Mouse (Mus musculus): ENCODE data around the gene Atoh7. TPM values are rescaled to one million over a fixed set of nuclear protein-coding genes. Genes with fewer than 3 reads are reported as not detected.

The Atoh7 gene
- polyA plus RNA-seq, 1 experiment from 2014 or later: 1.4 TPM

- WGBS: 33% methylated on average over 11 of the region's 11 CpGs
- Histone ChIP-seq H3K27me3 (ENCODE audit: control insufficient read depth, insufficient read depth, low read length) (no peaks in the 10 kb centered on the region), H3K4me2 (ENCODE audit: low read length) (no peak overlapping the region), H3K9ac (replicated peaks; ENCODE audit: low read length) (no peak overlapping the region), H3K36me3 (ENCODE audit: control insufficient read depth, insufficient read depth, low read length) (no peaks in the 10 kb centered on the region), H3K27ac (replicated peaks; ENCODE audit: low read depth, low read length) (no peak overlapping the region), H3K4me3 (replicated peaks; ENCODE audit: low read depth, low read length) (no peak overlapping the region), H3K9me3 (ENCODE audit: control insufficient read depth, low read length) (no peaks in the 10 kb centered on the region), H3K4me1 (ENCODE audit: control insufficient read depth, insufficient read depth, low read length) (no peaks in the 10 kb centered on the region)
- DNase-seq (peak; percentile 21), ATAC-seq (ENCODE audit: low FRiP score, low TSS enrichment) (no peak)
Measured at GRCm38 (mm10) chr10:63125343-63125742, 25.9 kb downstream of the Atoh7 start.

GRCm38 (mm10) chr10:63126116-63126515 lies 26.7 kb downstream of the Atoh7 start:
- DNase-seq: no peak
- no peaks in the 10 kb centered on the region for H3K36me3 ChIP-seq (ENCODE audit: control insufficient read depth, insufficient read depth, low read length)
- no peak overlapping the region for H3K4me3 ChIP-seq (replicated peaks; ENCODE audit: low read depth, low read length)
- 85% methylated on average over 4 of the region's 4 CpGs for WGBS
- H3K27ac ChIP-seq (replicated peaks; ENCODE audit: low read depth, low read length): no peak overlapping the region
- no peaks in the 10 kb centered on the region for H3K4me1 ChIP-seq (ENCODE audit: control insufficient read depth, insufficient read depth, low read length)
- H3K9me3 ChIP-seq (ENCODE audit: control insufficient read depth, low read length): no peaks in the 10 kb centered on the region
- no peaks in the 10 kb centered on the region for H3K27me3 ChIP-seq (ENCODE audit: control insufficient read depth, insufficient read depth, low read length)
- H3K4me2 ChIP-seq (ENCODE audit: low read length): no peak overlapping the region
- no peak overlapping the region for H3K9ac ChIP-seq (replicated peaks; ENCODE audit: low read length)
- ATAC-seq (ENCODE audit: low FRiP score, low TSS enrichment): no peak

GRCm38 (mm10) chr10:63127156-63127555 lies 27.7 kb downstream of the Atoh7 start:
- ATAC-seq (ENCODE audit: low FRiP score, low TSS enrichment) (no peak), DNase-seq (no peak)
- Histone ChIP-seq H3K9me3 (ENCODE audit: control insufficient read depth, low read length) (no peaks in the 10 kb centered on the region), H3K4me2 (ENCODE audit: low read length) (no peak overlapping the region), H3K27me3 (ENCODE audit: control insufficient read depth, insufficient read depth, low read length) (no peaks in the 10 kb centered on the region), H3K4me1 (ENCODE audit: control insufficient read depth, insufficient read depth, low read length) (no peaks in the 10 kb centered on the region), H3K9ac (replicated peaks; ENCODE audit: low read length) (no peak overlapping the region), H3K27ac (replicated peaks; ENCODE audit: low read depth, low read length) (no peak overlapping the region), H3K36me3 (ENCODE audit: control insufficient read depth, insufficient read depth, low read length) (no peaks in the 10 kb centered on the region), H3K4me3 (replicated peaks; ENCODE audit: low read depth, low read length) (no peak overlapping the region)
- WGBS: 90% methylated on average over 6 of the region's 6 CpGs

- Histone ChIP-seq H3K4me1 (ENCODE audit: control insufficient read depth, insufficient read depth, low read length) (no peaks in the 10 kb centered on the region), H3K4me2 (ENCODE audit: low read length) (no peak overlapping the region), H3K27ac (replicated peaks; ENCODE audit: low read depth, low read length) (no peak overlapping the region), H3K27me3 (ENCODE audit: control insufficient read depth, insufficient read depth, low read length) (no peaks in the 10 kb centered on the region), H3K9ac (replicated peaks; ENCODE audit: low read length) (no peak overlapping the region), H3K9me3 (ENCODE audit: control insufficient read depth, low read length) (no peaks in the 10 kb centered on the region), H3K4me3 (replicated peaks; ENCODE audit: low read depth, low read length) (no peak overlapping the region), H3K36me3 (ENCODE audit: control insufficient read depth, insufficient read depth, low read length) (no peaks in the 10 kb centered on the region)
- WGBS: 77% methylated on average over 7 of the region's 7 CpGs
- ATAC-seq (ENCODE audit: low FRiP score, low TSS enrichment) (no peak), DNase-seq (no peak)
Measured at GRCm38 (mm10) chr10:63128256-63128655, 28.8 kb downstream of the Atoh7 start.

GRCm38 (mm10) chr10:63130500-63130899 lies 31.0 kb downstream of the Atoh7 start:
- Histone ChIP-seq H3K9me3 (ENCODE audit: control insufficient read depth, low read length) (no peaks in the 10 kb centered on the region), H3K9ac (replicated peaks; ENCODE audit: low read length) (no peak overlapping the region), H3K36me3 (ENCODE audit: control insufficient read depth, insufficient read depth, low read length) (no peaks in the 10 kb centered on the region), H3K4me1 (ENCODE audit: control insufficient read depth, insufficient read depth, low read length) (no peaks in the 10 kb centered on the region), H3K4me3 (replicated peaks; ENCODE audit: low read depth, low read length) (no peak overlapping the region), H3K4me2 (ENCODE audit: low read length) (no peak overlapping the region), H3K27ac (replicated peaks; ENCODE audit: low read depth, low read length) (no peak overlapping the region), H3K27me3 (ENCODE audit: control insufficient read depth, insufficient read depth, low read length) (no peaks in the 10 kb centered on the region)
- ATAC-seq (ENCODE audit: low FRiP score, low TSS enrichment) (no peak), DNase-seq (no peak)
- 75% methylated on average over 7 of the region's 7 CpGs for WGBS

- no peaks in the 10 kb centered on the region for H3K36me3 ChIP-seq (ENCODE audit: control insufficient read depth, insufficient read depth, low read length)
- no peaks in the 10 kb centered on the region for H3K9me3 ChIP-seq (ENCODE audit: control insufficient read depth, low read length)
- H3K27me3 ChIP-seq (ENCODE audit: control insufficient read depth, insufficient read depth, low read length): no peaks in the 10 kb centered on the region
- DNase-seq: no peak
- H3K4me2 ChIP-seq (ENCODE audit: low read length): no peak overlapping the region
- H3K9ac ChIP-seq (replicated peaks; ENCODE audit: low read length): no peak overlapping the region
- 88% methylated on average over 6 of the region's 6 CpGs for WGBS
- ATAC-seq (ENCODE audit: low FRiP score, low TSS enrichment): no peak
- H3K27ac ChIP-seq (replicated peaks; ENCODE audit: low read depth, low read length): no peak overlapping the region
- H3K4me3 ChIP-seq (replicated peaks; ENCODE audit: low read depth, low read length): no peak overlapping the region
- no peaks in the 10 kb centered on the region for H3K4me1 ChIP-seq (ENCODE audit: control insufficient read depth, insufficient read depth, low read length)
Measured at GRCm38 (mm10) chr10:63132356-63132755, 32.9 kb downstream of the Atoh7 start.

- H3K27ac ChIP-seq (replicated peaks; ENCODE audit: low read depth, low read length): no peak overlapping the region
- WGBS: 87% methylated on average over 4 of the region's 4 CpGs
- no peaks in the 10 kb centered on the region for H3K9me3 ChIP-seq (ENCODE audit: control insufficient read depth, low read length)
- DNase-seq: no peak
- H3K4me1 ChIP-seq (ENCODE audit: control insufficient read depth, insufficient read depth, low read length): no peaks in the 10 kb centered on the region
- H3K4me3 ChIP-seq (replicated peaks; ENCODE audit: low read depth, low read length): no peak overlapping the region
- no peaks in the 10 kb centered on the region for H3K27me3 ChIP-seq (ENCODE audit: control insufficient read depth, insufficient read depth, low read length)
- H3K36me3 ChIP-seq (ENCODE audit: control insufficient read depth, insufficient read depth, low read length): no peaks in the 10 kb centered on the region
- no peak for ATAC-seq (ENCODE audit: low FRiP score, low TSS enrichment)
- no peak overlapping the region for H3K9ac ChIP-seq (replicated peaks; ENCODE audit: low read length)
- H3K4me2 ChIP-seq (ENCODE audit: low read length): no peak overlapping the region
Measured at GRCm38 (mm10) chr10:63133326-63133725, 33.9 kb downstream of the Atoh7 start.

GRCm38 (mm10) chr10:63135680-63136079 lies 36.2 kb downstream of the Atoh7 start:
- ATAC-seq (ENCODE audit: low FRiP score, low TSS enrichment) (no peak), DNase-seq (no peak)
- Histone ChIP-seq H3K4me2 (ENCODE audit: low read length) (no peak overlapping the region), H3K36me3 (ENCODE audit: control insufficient read depth, insufficient read depth, low read length) (no peaks in the 10 kb centered on the region), H3K9ac (replicated peaks; ENCODE audit: low read length) (no peak overlapping the region), H3K27ac (replicated peaks; ENCODE audit: low read depth, low read length) (no peak overlapping the region), H3K4me3 (replicated peaks; ENCODE audit: low read depth, low read length) (no peak overlapping the region), H3K9me3 (ENCODE audit: control insufficient read depth, low read length) (no peaks in the 10 kb centered on the region), H3K27me3 (ENCODE audit: control insufficient read depth, insufficient read depth, low read length) (no peaks in the 10 kb centered on the region), H3K4me1 (ENCODE audit: control insufficient read depth, insufficient read depth, low read length) (no peaks in the 10 kb centered on the region)
- WGBS: 56% methylated on average over 12 of the region's 12 CpGs

GRCm38 (mm10) chr10:63136436-63136835 lies 37.0 kb downstream of the Atoh7 start:
- DNase-seq: no peak
- 88% methylated on average over 6 of the region's 6 CpGs for WGBS

More at GRCm38 (mm10) chr10:63136436-63136835, 37.0 kb downstream of the Atoh7 start:
- Histone ChIP-seq H3K9ac (replicated peaks; ENCODE audit: low read length) (no peak overlapping the region), H3K27ac (replicated peaks; ENCODE audit: low read depth, low read length) (no peak overlapping the region), H3K4me1 (ENCODE audit: control insufficient read depth, insufficient read depth, low read length) (no peaks in the 10 kb centered on the region), H3K27me3 (ENCODE audit: control insufficient read depth, insufficient read depth, low read length) (no peaks in the 10 kb centered on the region), H3K4me3 (replicated peaks; ENCODE audit: low read depth, low read length) (no peak overlapping the region), H3K4me2 (ENCODE audit: low read length) (no peak overlapping the region), H3K9me3 (ENCODE audit: control insufficient read depth, low read length) (no peaks in the 10 kb centered on the region), H3K36me3 (ENCODE audit: control insufficient read depth, insufficient read depth, low read length) (no peaks in the 10 kb centered on the region)
- ATAC-seq (ENCODE audit: low FRiP score, low TSS enrichment): no peak
